Mouse (Mus musculus): ENCODE data around the gene Pbx2. TPM values are rescaled to one million over a fixed set of nuclear protein-coding genes. Genes with fewer than 3 reads are reported as not detected.

The Pbx2 gene
- polyA plus RNA-seq, 1 experiment from 2014 or later, result 7.7 TPM

- Histone ChIP-seq H3K36me3 (ENCODE audit: control insufficient read depth, insufficient read depth, low read length) (no peaks in the 10 kb centered on the region), H3K4me1 (ENCODE audit: control insufficient read depth, insufficient read depth, low read length) (no peaks in the 10 kb centered on the region), H3K4me3 (ENCODE audit: low read depth, low read length) (no peak overlapping the region), H3K27ac (ENCODE audit: low read depth, low read length) (no peak overlapping the region), H3K4me2 (ENCODE audit: low read depth, low read length) (no peak overlapping the region), H3K9ac (replicated peaks; ENCODE audit: low read depth, low read length) (no peak overlapping the region), H3K9me3 (ENCODE audit: control insufficient read depth, low read length) (no peaks in the 10 kb centered on the region), H3K27me3 (ENCODE audit: control insufficient read depth, insufficient read depth, low read length) (no peaks in the 10 kb centered on the region)
- ATAC-seq (ENCODE audit: low read depth), result no peak
- 65% methylated on average over 4 of the region's 4 CpGs for WGBS
These were observed 21.1 kb upstream of the Pbx2 start for GRCm38 (mm10) chr17:34569919-34570318.

DNA sequence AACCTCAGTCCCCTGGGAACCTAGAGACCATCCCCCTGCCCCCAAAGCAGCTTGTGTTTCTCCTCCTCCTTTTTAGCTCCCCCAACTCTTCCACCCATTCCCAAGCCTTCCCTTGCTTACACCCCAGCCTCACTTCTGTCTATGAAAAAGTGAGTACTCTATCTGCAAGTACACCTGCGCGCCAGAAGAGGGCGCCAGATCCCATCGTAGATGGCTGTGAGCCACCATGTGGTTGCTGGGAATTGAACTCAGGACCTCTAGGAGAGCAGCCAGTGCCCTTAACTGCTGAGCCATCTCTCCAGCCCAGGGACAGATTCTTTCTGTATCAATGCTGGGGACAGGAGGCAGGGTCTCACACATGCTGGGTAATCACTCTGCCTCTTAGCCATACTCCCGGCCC lies 19.2 kb upstream of the Pbx2 start:
- Histone ChIP-seq H3K9ac (replicated peaks; ENCODE audit: low read depth, low read length) (no peak overlapping the region), H3K27me3 (ENCODE audit: control insufficient read depth, insufficient read depth, low read length) (no peaks in the 10 kb centered on the region), H3K27ac (ENCODE audit: low read depth, low read length) (no peak overlapping the region), H3K4me1 (ENCODE audit: control insufficient read depth, insufficient read depth, low read length) (no peaks in the 10 kb centered on the region), H3K9me3 (ENCODE audit: control insufficient read depth, low read length) (no peaks in the 10 kb centered on the region), H3K4me3 (ENCODE audit: low read depth, low read length) (no peak overlapping the region), H3K4me2 (ENCODE audit: low read depth, low read length) (no peak overlapping the region), H3K36me3 (ENCODE audit: control insufficient read depth, insufficient read depth, low read length) (no peaks in the 10 kb centered on the region)
- WGBS, result 15% methylated on average over 5 of the region's 5 CpGs
- no peak for ATAC-seq (ENCODE audit: low read depth)

DNA sequence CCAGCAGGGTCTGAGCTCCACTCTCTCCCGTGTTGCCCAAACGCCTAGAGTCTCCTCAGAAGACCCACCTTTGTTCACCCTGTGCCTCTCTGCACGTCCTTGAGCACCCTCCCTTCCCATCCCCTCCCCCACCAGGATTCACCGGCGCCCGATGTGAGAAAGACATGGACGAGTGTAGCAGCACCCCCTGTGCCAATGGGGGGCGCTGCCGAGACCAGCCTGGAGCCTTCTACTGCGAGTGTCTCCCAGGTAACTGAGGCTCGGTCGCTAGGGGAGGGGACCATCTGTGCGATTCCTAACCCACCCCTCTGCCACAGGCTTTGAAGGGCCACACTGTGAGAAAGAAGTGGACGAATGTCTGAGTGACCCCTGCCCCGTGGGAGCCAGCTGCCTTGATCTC lies 18.7 kb upstream of the Pbx2 start:
- no peak for ATAC-seq (ENCODE audit: low read depth)
- Histone ChIP-seq H3K4me3 (ENCODE audit: low read depth, low read length) (no peak overlapping the region), H3K27me3 (ENCODE audit: control insufficient read depth, insufficient read depth, low read length) (no peaks in the 10 kb centered on the region), H3K4me2 (ENCODE audit: low read depth, low read length) (no peak overlapping the region), H3K9me3 (ENCODE audit: control insufficient read depth, low read length) (no peaks in the 10 kb centered on the region), H3K36me3 (ENCODE audit: control insufficient read depth, insufficient read depth, low read length) (no peaks in the 10 kb centered on the region), H3K4me1 (ENCODE audit: control insufficient read depth, insufficient read depth, low read length) (no peaks in the 10 kb centered on the region), H3K9ac (replicated peaks; ENCODE audit: low read depth, low read length) (no peak overlapping the region), H3K27ac (ENCODE audit: low read depth, low read length) (no peak overlapping the region)
- 13% methylated on average over 15 of the region's 15 CpGs for WGBS

DNA sequence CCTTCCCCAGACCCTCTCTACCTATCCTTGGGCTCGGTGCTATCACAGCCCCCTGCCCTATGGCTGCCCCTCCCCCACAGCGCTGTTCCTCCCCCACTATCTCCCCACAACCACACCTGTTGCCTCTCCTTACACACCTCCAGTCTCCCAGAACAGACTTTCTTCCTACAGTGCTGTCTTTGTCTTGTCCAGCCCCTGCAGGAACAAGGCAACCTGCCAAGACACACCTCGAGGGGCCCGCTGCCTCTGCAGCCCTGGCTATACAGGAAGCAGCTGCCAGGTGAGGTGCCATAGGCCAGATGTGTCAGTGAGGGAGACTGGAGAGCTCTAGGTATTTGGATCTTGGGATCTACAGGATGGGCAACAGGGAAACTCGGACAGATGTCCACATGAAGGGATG lies 14.5 kb upstream of the Pbx2 start:
- WGBS, result 78% methylated on average over 5 of the region's 5 CpGs
- no peak overlapping the region for H3K4me2 ChIP-seq (ENCODE audit: low read depth, low read length)

DNA sequence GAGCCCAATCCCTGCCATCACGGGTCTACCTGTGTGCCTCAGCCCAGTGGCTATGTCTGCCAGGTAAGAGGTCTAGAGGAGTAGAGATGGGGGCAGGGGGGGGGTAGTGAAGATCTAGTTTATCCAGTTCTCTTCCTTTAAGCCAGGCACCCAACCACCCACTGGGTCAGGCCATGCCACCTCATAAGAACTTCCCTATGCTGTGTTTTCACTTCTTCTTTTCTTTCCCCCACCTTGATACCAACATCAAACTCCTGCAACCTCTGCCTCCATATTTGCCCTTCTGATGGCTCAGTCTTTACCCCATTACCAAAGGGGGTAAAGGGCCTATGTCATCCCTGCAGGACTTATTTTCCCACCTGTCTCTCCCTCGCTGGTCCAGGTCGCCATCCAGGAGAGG lies 13.0 kb upstream of the Pbx2 start:
- H3K4me3 ChIP-seq (ENCODE audit: low read depth, low read length), result no peak overlapping the region
- H3K27ac ChIP-seq (ENCODE audit: low read depth, low read length), result no peak overlapping the region
- H3K27me3 ChIP-seq (ENCODE audit: control insufficient read depth, insufficient read depth, low read length), result no peaks in the 10 kb centered on the region
- no peak overlapping the region for H3K4me2 ChIP-seq (ENCODE audit: low read depth, low read length)
- no peaks in the 10 kb centered on the region for H3K36me3 ChIP-seq (ENCODE audit: control insufficient read depth, insufficient read depth, low read length)
- no peaks in the 10 kb centered on the region for H3K9me3 ChIP-seq (ENCODE audit: control insufficient read depth, low read length)
- H3K9ac ChIP-seq (replicated peaks; ENCODE audit: low read depth, low read length), result no peak overlapping the region
- 93% methylated on average over 3 of the region's 3 CpGs for whole genome bisulfite sequencing
- no peaks in the 10 kb centered on the region for H3K4me1 ChIP-seq (ENCODE audit: control insufficient read depth, insufficient read depth, low read length)
- ATAC-seq (ENCODE audit: low read depth), result no peak

More for the DNA sequence above, 14.5 kb upstream of the Pbx2 start:
- no peak overlapping the region for H3K27ac ChIP-seq (ENCODE audit: low read depth, low read length)
- H3K9ac ChIP-seq (replicated peaks; ENCODE audit: low read depth, low read length), result no peak overlapping the region
- no peaks in the 10 kb centered on the region for H3K9me3 ChIP-seq (ENCODE audit: control insufficient read depth, low read length)
- H3K4me1 ChIP-seq (ENCODE audit: control insufficient read depth, insufficient read depth, low read length), result no peaks in the 10 kb centered on the region
- H3K27me3 ChIP-seq (ENCODE audit: control insufficient read depth, insufficient read depth, low read length), result no peaks in the 10 kb centered on the region
- no peak for ATAC-seq (ENCODE audit: low read depth)
- H3K36me3 ChIP-seq (ENCODE audit: control insufficient read depth, insufficient read depth, low read length), result no peaks in the 10 kb centered on the region
- no peak overlapping the region for H3K4me3 ChIP-seq (ENCODE audit: low read depth, low read length)

- Histone ChIP-seq H3K9ac (replicated peaks; ENCODE audit: low read depth, low read length) (no peak overlapping the region), H3K27ac (ENCODE audit: low read depth, low read length) (no peak overlapping the region), H3K36me3 (ENCODE audit: control insufficient read depth, insufficient read depth, low read length) (no peaks in the 10 kb centered on the region), H3K4me1 (ENCODE audit: control insufficient read depth, insufficient read depth, low read length) (peaks cover 10% of the 10 kb centered on the region; the same call in 1 of the 2 replicates), H3K4me3 (ENCODE audit: low read depth, low read length) (no peak overlapping the region), H3K4me2 (ENCODE audit: low read depth, low read length) (no peak overlapping the region), H3K27me3 (ENCODE audit: control insufficient read depth, insufficient read depth, low read length) (no peaks in the 10 kb centered on the region), H3K9me3 (ENCODE audit: control insufficient read depth, low read length) (no peaks in the 10 kb centered on the region)
- WGBS, result 90% methylated on average over 12 of the region's 12 CpGs
- no peak for ATAC-seq (ENCODE audit: low read depth)
These were observed 8.5 kb upstream of the Pbx2 start for GRCm38 (mm10) chr17:34582528-34582927.

DNA sequence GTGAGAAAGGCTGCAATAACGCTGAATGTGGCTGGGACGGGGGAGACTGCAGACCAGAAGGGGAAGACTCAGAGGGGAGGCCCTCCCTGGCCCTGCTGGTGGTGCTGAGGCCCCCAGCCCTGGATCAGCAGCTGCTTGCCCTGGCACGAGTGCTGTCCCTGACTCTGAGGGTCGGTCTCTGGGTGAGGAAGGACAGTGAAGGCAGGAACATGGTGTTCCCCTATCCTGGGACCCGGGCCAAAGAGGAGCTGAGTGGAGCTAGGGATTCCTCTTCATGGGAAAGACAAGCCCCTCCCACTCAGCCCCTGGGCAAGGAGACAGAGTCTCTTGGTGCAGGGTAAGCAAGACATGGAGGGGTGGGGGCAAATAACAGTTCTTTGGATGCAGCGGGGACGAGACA lies 7.7 kb upstream of the Pbx2 start:
- Histone ChIP-seq H3K9ac (replicated peaks; ENCODE audit: low read depth, low read length) (no peak overlapping the region), H3K36me3 (ENCODE audit: control insufficient read depth, insufficient read depth, low read length) (no peaks in the 10 kb centered on the region), H3K4me3 (ENCODE audit: low read depth, low read length) (no peak overlapping the region), H3K9me3 (ENCODE audit: control insufficient read depth, low read length) (no peaks in the 10 kb centered on the region), H3K27me3 (ENCODE audit: control insufficient read depth, insufficient read depth, low read length) (no peaks in the 10 kb centered on the region), H3K4me1 (ENCODE audit: control insufficient read depth, insufficient read depth, low read length) (peaks cover 10% of the 10 kb centered on the region; the same call in 1 of the 2 replicates), H3K27ac (ENCODE audit: low read depth, low read length) (no peak overlapping the region), H3K4me2 (ENCODE audit: low read depth, low read length) (no peak overlapping the region)
- no peak for ATAC-seq (ENCODE audit: low read depth)
- WGBS, result 75% methylated on average over 7 of the region's 7 CpGs

GRCm38 (mm10) chr17:34583819-34584218 lies 7.2 kb upstream of the Pbx2 start:
- no peak overlapping the region for H3K4me3 ChIP-seq (ENCODE audit: low read depth, low read length)
- no peaks in the 10 kb centered on the region for H3K36me3 ChIP-seq (ENCODE audit: control insufficient read depth, insufficient read depth, low read length)
- H3K4me2 ChIP-seq (ENCODE audit: low read depth, low read length), result no peak overlapping the region
- no peak overlapping the region for H3K9ac ChIP-seq (replicated peaks; ENCODE audit: low read depth, low read length)
- H3K27ac ChIP-seq (ENCODE audit: low read depth, low read length), result no peak overlapping the region
- WGBS, result 88% methylated on average over 8 of the region's 8 CpGs
- H3K4me1 ChIP-seq (ENCODE audit: control insufficient read depth, insufficient read depth, low read length), result peaks cover 13% of the 10 kb centered on the region
- ATAC-seq (ENCODE audit: low read depth), result no peak
- H3K27me3 ChIP-seq (ENCODE audit: control insufficient read depth, insufficient read depth, low read length), result no peaks in the 10 kb centered on the region
- H3K9me3 ChIP-seq (ENCODE audit: control insufficient read depth, low read length), result no peaks in the 10 kb centered on the region

- Histone ChIP-seq H3K9me3 (ENCODE audit: control insufficient read depth, low read length) (no peaks in the 10 kb centered on the region), H3K27me3 (ENCODE audit: control insufficient read depth, insufficient read depth, low read length) (no peaks in the 10 kb centered on the region), H3K4me1 (ENCODE audit: control insufficient read depth, insufficient read depth, low read length) (peaks cover 17% of the 10 kb centered on the region), H3K4me3 (ENCODE audit: low read depth, low read length) (no peak overlapping the region), H3K9ac (replicated peaks; ENCODE audit: low read depth, low read length) (no peak overlapping the region), H3K27ac (ENCODE audit: low read depth, low read length) (no peak overlapping the region; the same call in 1 of the 2 replicates), H3K36me3 (ENCODE audit: control insufficient read depth, insufficient read depth, low read length) (no peaks in the 10 kb centered on the region), H3K4me2 (ENCODE audit: low read depth, low read length) (no peak overlapping the region)
- ATAC-seq (ENCODE audit: low read depth), result no peak
- WGBS, result 85% methylated on average over 8 of the region's 8 CpGs
These were observed 5.9 kb upstream of the Pbx2 start for GRCm38 (mm10) chr17:34585121-34585520.
